Mouse (Mus musculus) kidney, adult 2 months (tissue): ENCODE results near the gene Atad3a. TPM values are rescaled to one million over a fixed set of nuclear protein-coding genes. Genes with fewer than 3 reads are reported as not detected.
A peak's percentile ranks its signal among the peaks of the same experiment; 100 is the strongest.

ENCODE experiments used
- DNase-seq: peaks from one replicate; pipeline ENCODE4 v3.0.0; 2021
- H3K27ac ChIP-seq: fragments of 200-500 bp; 2 replicates; pipeline ENCODE4 v1.5.1; 2012; ENCODE audit warnings: low read depth, low read length, control low read depth, inconsistent platforms; ENCODE audit not compliant: insufficient read depth
- H3K27me3 ChIP-seq: fragments of 200-500 bp; replicated peaks from 2 replicates; pipeline ENCODE4 v1.6.1; 2012; ENCODE audit warnings: mild to moderate bottlenecking, moderate library complexity, low read length, inconsistent platforms; ENCODE audit not compliant: control insufficient read depth, insufficient read depth
- H3K36me3 ChIP-seq: fragments of 200-500 bp; 2 replicates; pipeline ENCODE4 v1.6.1; 2012; ENCODE audit warnings: mild to moderate bottlenecking, moderate library complexity, low read length, inconsistent platforms; ENCODE audit not compliant: control insufficient read depth, insufficient read depth
- H3K4me1 ChIP-seq: fragments of 200-500 bp; 2 replicates; pipeline ENCODE4 v1.6.1; 2011; ENCODE audit warnings: low read length; ENCODE audit not compliant: control insufficient read depth, insufficient read depth
- H3K4me3 ChIP-seq: fragments of 200-500 bp; 2 replicates; pipeline ENCODE4 v1.5.1; 2011; ENCODE audit warnings: mild to moderate bottlenecking, low read depth, low read length, control low read depth; ENCODE audit not compliant: insufficient read depth
- CTCF ChIP-seq: fragments of 200-500 bp; conservative IDR thresholded peaks from 2 replicates; pipeline ENCODE4 v1.5.1; 2011; ENCODE audit warnings: low read depth, mild to moderate bottlenecking, control low read depth, low read length, moderate library complexity, mixed read lengths; ENCODE audit not compliant: insufficient read depth, insufficient read length
- POLR2A ChIP-seq: fragments of 200-500 bp; IDR thresholded peaks from one replicate; pipeline ENCODE4 v1.6.1; 2011; ENCODE audit warnings: low read depth, low read length, control low read depth
- WGBS: fragments of 180-500 bp; shearing (Covaris S2); methylation state at CpG from one replicate; pipeline ENCODE4 v1.1.7; 2018; 5-methylcytosine and 5-hydroxymethylcytosine counted together
- polyA plus RNA-seq: library from polyadenylated mRNA; depleted of rRNA; stranded (reverse); fragments of >200 nt; gene quantifications from 2 replicates; pipeline ENCODE4 v1.2.3, GENCODE M21; 2012

Atad3a gene
- polyA plus RNA-seq, 1 experiment, result 130 TPM

DNA sequence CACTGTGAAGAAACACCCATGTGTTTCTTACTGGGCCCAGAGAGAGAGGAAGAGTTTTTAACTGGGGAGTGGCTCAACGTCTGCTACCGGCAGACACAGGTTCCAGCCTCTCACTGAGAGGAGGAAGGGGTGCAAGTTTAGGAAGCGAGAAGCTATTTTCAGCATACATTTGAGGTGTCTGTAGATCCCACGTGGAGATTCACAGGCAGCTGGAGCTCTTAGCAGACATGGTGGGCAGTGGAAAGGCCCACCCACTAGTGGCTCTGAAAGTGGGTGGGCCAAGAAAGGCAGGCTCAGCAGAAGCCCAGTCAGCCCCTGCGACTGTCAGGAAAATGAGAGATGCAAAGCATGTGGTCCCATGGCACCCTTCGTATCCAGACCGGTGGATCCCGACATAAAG lies 22.6 kb downstream of the Atad3a start:
- no peaks in the 10 kb centered on the region for H3K27me3 ChIP-seq
- DNase-seq, result no peak
- H3K27ac ChIP-seq, result no peak overlapping the region
- H3K4me1 ChIP-seq, result peaks cover 4% of the 10 kb centered on the region; the same call in 1 of the 2 replicates
- no peak overlapping the region for H3K4me3 ChIP-seq
- WGBS, result 62% methylated on average over 8 of the region's 8 CpGs
- no peaks in the 10 kb centered on the region; the same call in 1 of the 2 replicates for H3K36me3 ChIP-seq
- TF ChIP-seq POLR2A (no peak), CTCF (no peak)

DNA sequence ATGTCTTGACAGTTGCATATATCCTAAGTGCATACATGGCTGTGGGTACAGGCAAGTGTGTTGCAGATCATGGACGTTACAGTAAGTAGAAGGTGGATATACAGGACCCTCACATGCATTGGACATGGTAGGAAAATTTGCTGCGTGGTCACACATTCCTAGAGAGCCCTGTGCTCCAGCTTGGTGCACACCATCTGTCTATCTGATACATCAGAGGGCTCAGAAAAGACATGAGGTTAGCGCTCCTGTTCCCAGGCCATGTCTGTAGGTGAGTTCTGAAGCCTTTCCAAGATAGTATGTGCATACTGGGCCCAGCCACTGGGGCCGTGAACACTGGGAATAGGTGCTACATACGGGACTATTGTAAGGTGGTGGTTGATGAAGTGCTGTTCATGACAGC lies 24.5 kb downstream of the Atad3a start:
- no peak for TF ChIP-seq POLR2A
- no peak for TF ChIP-seq CTCF
- no peaks in the 10 kb centered on the region; the same call in 1 of the 2 replicates for H3K36me3 ChIP-seq
- 94% methylated on average over 5 of the region's 5 CpGs for WGBS
- H3K4me1 ChIP-seq, result peaks cover 4% of the 10 kb centered on the region; the same call in 1 of the 2 replicates
- H3K27ac ChIP-seq, result no peak overlapping the region
- H3K4me3 ChIP-seq, result no peak overlapping the region
- H3K27me3 ChIP-seq, result no peaks in the 10 kb centered on the region
- DNase-seq, result no peak

DNA sequence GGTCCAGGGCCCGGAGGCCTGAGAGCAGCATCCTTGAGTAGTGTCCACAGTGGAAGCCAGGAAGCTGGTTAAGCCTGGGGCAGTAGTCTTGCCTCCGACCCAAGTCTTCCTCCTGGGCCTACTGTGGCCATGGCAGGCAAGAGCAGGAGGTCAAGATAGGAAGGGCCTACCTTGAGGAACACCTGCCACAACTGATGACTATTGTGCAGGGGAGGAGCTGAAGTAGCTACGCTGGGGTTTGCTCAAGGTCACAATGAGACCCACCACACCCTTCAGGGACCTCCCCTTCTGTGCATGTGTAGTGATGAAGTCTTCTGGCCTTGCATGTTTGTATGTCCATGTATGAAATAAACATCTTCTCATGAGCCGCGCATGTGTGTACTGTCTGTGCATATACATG lies 25.1 kb downstream of the Atad3a start:
- H3K27ac ChIP-seq, result no peak overlapping the region
- peaks cover 4% of the 10 kb centered on the region; the same call in 1 of the 2 replicates for H3K4me1 ChIP-seq
- 72% methylated on average over 5 of the region's 5 CpGs for WGBS
- H3K36me3 ChIP-seq, result no peaks in the 10 kb centered on the region; the same call in 1 of the 2 replicates
- no peak for TF ChIP-seq CTCF
- no peak for TF ChIP-seq POLR2A
- no peak for DNase-seq
- no peaks in the 10 kb centered on the region for H3K27me3 ChIP-seq
- peak overlapping the region; percentile 71 for H3K4me3 ChIP-seq

DNA sequence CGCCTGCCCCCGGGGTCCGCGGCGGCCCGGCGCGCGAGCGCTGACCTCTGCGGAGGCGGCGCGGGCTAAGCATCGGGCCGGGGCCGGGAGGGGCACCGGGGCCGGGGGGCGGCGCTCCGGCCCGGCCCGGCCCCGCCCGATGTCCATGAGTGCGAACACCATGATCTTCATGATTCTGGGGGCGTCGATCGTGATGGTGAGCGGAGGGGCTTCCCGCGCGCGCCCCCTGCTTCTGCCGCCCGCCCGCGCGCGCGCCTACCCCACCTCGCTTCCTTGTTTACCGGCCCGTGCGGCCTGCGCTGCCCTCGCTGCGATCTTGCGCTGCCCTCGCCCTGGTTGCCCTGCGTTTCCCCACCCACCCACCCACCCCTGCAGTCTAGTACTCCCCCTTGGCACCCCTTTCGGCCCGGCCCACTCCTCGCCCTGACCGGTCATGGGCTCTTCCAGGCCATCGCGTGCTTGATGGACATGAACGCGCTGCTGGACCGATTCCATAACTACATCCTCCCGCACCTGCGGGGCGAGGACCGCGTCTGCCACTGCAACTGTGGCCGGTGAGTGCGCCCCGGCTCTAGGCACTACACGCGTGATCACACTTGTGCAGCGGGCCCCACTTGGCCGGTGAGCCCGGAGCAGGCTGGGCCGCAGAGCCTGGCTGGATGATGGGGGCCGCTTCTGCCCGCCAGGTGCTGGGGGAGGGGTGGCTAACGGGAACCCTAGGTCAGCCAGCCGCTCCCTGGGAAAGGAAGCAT lies 25.8 kb downstream of the Atad3a start:
- Histone ChIP-seq H3K4me1 (peaks cover 4% of the 10 kb centered on the region; the same call in 1 of the 2 replicates), H3K27me3 (no peaks in the 10 kb centered on the region), H3K27ac (no peak overlapping the region), H3K4me3 (peak overlapping the region; percentile 71), H3K36me3 (no peaks in the 10 kb centered on the region)
- DNase-seq, result peak; percentile 44
- 1% methylated on average over 79 of the region's 79 CpGs for WGBS
- TF ChIP-seq POLR2A (no peak), CTCF (no peak)

DNA sequence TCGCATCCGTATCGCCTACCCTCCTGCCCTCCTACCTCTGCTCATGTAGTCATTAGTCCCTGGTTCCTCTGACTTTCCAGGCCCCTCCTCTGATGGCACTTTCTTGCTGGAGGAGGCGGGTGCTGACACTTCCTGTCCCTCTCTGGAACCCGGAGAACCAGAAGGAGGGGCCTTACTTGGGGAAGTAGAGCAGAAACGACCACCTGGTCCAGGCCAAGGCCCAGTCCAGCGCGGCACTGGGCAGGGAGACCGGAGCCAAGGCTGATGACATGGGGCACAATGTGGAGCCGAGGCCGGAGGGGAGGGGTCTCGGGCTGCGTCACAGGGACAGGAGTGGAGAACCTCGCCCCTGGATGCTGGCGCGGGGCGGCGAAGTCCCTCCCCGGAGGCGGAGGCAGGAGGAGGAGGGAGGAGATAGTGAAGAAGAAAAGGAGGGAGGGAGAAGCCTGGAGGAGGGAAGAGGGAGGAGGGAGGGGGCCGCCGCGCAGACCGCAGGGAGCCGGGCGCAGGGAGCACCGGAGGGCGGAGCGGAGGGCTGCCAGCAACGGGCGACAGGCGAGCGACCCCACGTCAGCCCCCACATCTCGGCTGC lies 26.4 kb downstream of the Atad3a start, which contains the start of gene Tmem240:
TSS of gene Tmem240 (plus strand) at position 451 of the 592 bp plus-strand sequence.
- Histone ChIP-seq H3K4me1 (peaks cover 4% of the 10 kb centered on the region; the same call in 1 of the 2 replicates), H3K27ac (peak within 1 kb of the TSS; percentile 84), H3K4me3 (peak within 1 kb of the TSS; percentile 71), H3K27me3 (no peaks in the 10 kb centered on the region), H3K36me3 (no peaks in the 10 kb centered on the region)
- DNase-seq, result peak; percentile 87
- no peak for TF ChIP-seq CTCF
- TF ChIP-seq POLR2A, result no peak
- 4% methylated on average over 26 of the region's 35 CpGs for WGBS

DNA sequence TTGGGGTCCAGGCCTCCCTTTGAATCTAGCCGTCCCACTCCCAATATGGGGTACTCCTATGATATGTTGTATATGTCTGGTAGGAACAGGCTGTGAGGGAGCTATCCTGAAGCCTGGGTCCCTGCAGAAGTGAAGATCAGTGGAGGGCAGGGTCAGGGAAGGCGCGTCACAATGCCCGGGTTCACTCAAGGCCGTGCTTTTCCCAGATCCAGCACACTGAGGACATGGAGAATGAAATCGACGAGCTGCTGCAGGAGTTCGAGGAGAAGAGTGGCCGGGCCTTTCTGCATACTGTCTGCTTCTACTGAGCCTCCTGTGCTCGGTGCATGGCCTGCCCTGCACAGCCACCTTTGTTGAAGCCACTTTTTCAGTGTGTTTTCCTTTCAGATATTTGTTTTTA lies 27.6 kb downstream of the Atad3a start:
- no peak for DNase-seq
- 90% methylated on average over 10 of the region's 10 CpGs for WGBS
- no peak for TF ChIP-seq POLR2A
- no peak for TF ChIP-seq CTCF
- Histone ChIP-seq H3K36me3 (no peaks in the 10 kb centered on the region), H3K27ac (no peak overlapping the region), H3K4me1 (peaks cover 4% of the 10 kb centered on the region; the same call in 1 of the 2 replicates), H3K4me3 (no peak overlapping the region), H3K27me3 (no peaks in the 10 kb centered on the region)

DNA sequence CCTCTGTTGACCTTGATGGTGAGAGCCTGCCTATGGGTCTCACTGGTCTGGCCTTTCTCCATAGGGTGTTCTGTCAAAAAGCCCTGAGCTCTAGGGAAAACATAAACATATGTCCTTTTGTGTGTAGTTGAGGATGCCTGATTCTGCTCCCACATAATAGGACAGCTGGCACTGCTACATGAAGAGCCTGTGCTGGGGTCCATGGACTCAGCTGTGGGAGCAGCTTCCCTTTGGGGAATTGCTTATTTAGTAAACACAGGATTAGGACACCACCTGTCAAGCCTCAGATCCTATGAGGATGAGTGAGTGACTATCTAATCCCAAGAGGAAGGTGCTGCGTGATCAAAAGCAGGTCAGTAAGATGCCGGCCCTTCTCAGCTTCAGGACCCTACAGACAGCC lies 32.9 kb downstream of the Atad3a start:
- Histone ChIP-seq H3K36me3 (no peaks in the 10 kb centered on the region), H3K4me1 (no peaks in the 10 kb centered on the region), H3K27me3 (no peaks in the 10 kb centered on the region), H3K4me3 (no peak overlapping the region), H3K27ac (no peak overlapping the region)
- TF ChIP-seq POLR2A (no peak), CTCF (no peak)
- DNase-seq, result no peak
- 96% methylated on average over 2 of the region's 2 CpGs for WGBS
